Mouse (Mus musculus): Measurements from ENCODE around the gene Bsg.
A peak's percentile ranks its signal among the peaks of the same experiment; 100 is the strongest.

Gene Bsg

GRCm38 (mm10) chr10:79704065-79704969 lies at the start of gene Bsg:
Gene Bsg (plus strand): TSS chr10:79704491.
- DNase-seq (ENCODE audit: low spot score in 2 of 2) = peak; percentile 97 to 99

GRCm38 (mm10) chr10:79654946-79655395 lies 49.3 kb upstream of the Bsg start:
- no peak for DNase-seq (ENCODE audit: low spot score in 2 of 2)

GRCm38 (mm10) chr10:79658829-79659228 lies 45.5 kb upstream of the Bsg start:
- DNase-seq (ENCODE audit: low spot score in 2 of 2) = no peak

GRCm38 (mm10) chr10:79660298-79660697 lies 44.0 kb upstream of the Bsg start:
- DNase-seq (ENCODE audit: low spot score in 2 of 2) = no peak

- DNase-seq (ENCODE audit: low spot score in 2 of 2) = no peak
These were observed 42.4 kb upstream of the Bsg start for GRCm38 (mm10) chr10:79661861-79662260.

- peak; percentile 32 to 60 for DNase-seq (ENCODE audit: low spot score in 2 of 2)
These were observed 40.1 kb upstream of the Bsg start, which contains the start of gene Madcam1 for GRCm38 (mm10) chr10:79664131-79664665. Gene Madcam1 (plus strand): TSS chr10:79664559.

- DNase-seq (ENCODE audit: low spot score in 2 of 2) = no peak
These were observed 39.2 kb upstream of the Bsg start for GRCm38 (mm10) chr10:79665051-79665450.

GRCm38 (mm10) chr10:79666493-79666892 lies 37.8 kb upstream of the Bsg start:
- no peak for DNase-seq (ENCODE audit: low spot score in 2 of 2)

GRCm38 (mm10) chr10:79668076-79668475 lies 36.2 kb upstream of the Bsg start:
- DNase-seq (ENCODE audit: low spot score in 2 of 2) = no peak

- DNase-seq (ENCODE audit: low spot score in 2 of 2) = peak; percentile 85 to 86
These were observed 35.3 kb upstream of the Bsg start, which contains the start of gene Tpgs1 for GRCm38 (mm10) chr10:79668771-79669575. Gene Tpgs1 (plus strand): TSS chr10:79669369.

GRCm38 (mm10) chr10:79669576-79670057 lies 34.7 kb upstream of the Bsg start:
- peak; percentile 67 for DNase-seq (ENCODE audit: low spot score in 2 of 2)

- DNase-seq (ENCODE audit: low spot score in 2 of 2) = no peak
These were observed 34.0 kb upstream of the Bsg start for GRCm38 (mm10) chr10:79670071-79670888.

GRCm38 (mm10) chr10:79671396-79672087 lies 32.7 kb upstream of the Bsg start:
- DNase-seq (ENCODE audit: low spot score in 2 of 2) = no peak

GRCm38 (mm10) chr10:79672088-79672455 lies 32.2 kb upstream of the Bsg start:
- no peak for DNase-seq (ENCODE audit: low spot score in 2 of 2)

- no peak for DNase-seq (ENCODE audit: low spot score in 2 of 2)
These were observed 31.2 kb upstream of the Bsg start for GRCm38 (mm10) chr10:79673054-79673453.

- DNase-seq (ENCODE audit: low spot score in 2 of 2) = no peak
These were observed 28.8 kb upstream of the Bsg start for GRCm38 (mm10) chr10:79675346-79676035.

- no peak for DNase-seq (ENCODE audit: low spot score in 2 of 2)
These were observed 23.4 kb upstream of the Bsg start for GRCm38 (mm10) chr10:79680606-79681495.

GRCm38 (mm10) chr10:79681591-79682245 lies 22.6 kb upstream of the Bsg start, which contains the start of gene Cdc34:
Gene Cdc34 (plus strand): TSS chr10:79682195.
- peak; percentile 98 to 99 for DNase-seq (ENCODE audit: low spot score in 2 of 2)

All from urinary bladder, postnatal 36 days (tissue).